Mouse (Mus musculus) heart, embryonic 16.5 days (tissue): ENCODE results near the gene Uts2b. TPM values are rescaled to one million over a fixed set of nuclear protein-coding genes. Genes with fewer than 3 reads are reported as not detected.
"Not testable (repeated sequence)": the region's sequence is repeated elsewhere in the genome, so short reads cannot be mapped to it uniquely, and the experiment has no call there.

Experiments
- ATAC-seq: fragments of 200-750 bp; cut with Nextera tagmentation; replicated peaks from 2 replicates; pipeline ENCODE4 v1.8.0; 2017; ENCODE audit warnings: moderate number of reproducible peaks; ENCODE audit not compliant: insufficient read depth, low FRiP score; ENCODE audit errors: extremely low read depth
- H3K27ac ChIP-seq: fragments of 300-500 bp; sonication (generic); 2 replicates; pipeline ENCODE4 v1.5.1; 2014; ENCODE audit warnings: mild to moderate bottlenecking, low read length, control low read depth, moderate library complexity
- H3K27me3 ChIP-seq: fragments of 300-500 bp; sonication (generic); 2 replicates; pipeline ENCODE4 v1.6.1; 2014; ENCODE audit warnings: low read length, mixed read lengths; ENCODE audit not compliant: control insufficient read depth, insufficient read depth
- H3K36me3 ChIP-seq: fragments of 300-500 bp; sonication (generic); 2 replicates; pipeline ENCODE4 v1.6.1; 2014; ENCODE audit not compliant: control insufficient read depth, insufficient read depth
- H3K4me1 ChIP-seq: fragments of 300-500 bp; sonication (generic); 2 replicates; pipeline ENCODE4 v1.6.1; 2014; ENCODE audit warnings: low read length, mixed read lengths; ENCODE audit not compliant: control insufficient read depth, insufficient read depth
- H3K4me2 ChIP-seq: fragments of 300-500 bp; sonication (generic); 2 replicates; pipeline ENCODE4 v1.6.1; 2014; ENCODE audit warnings: low read depth, mild to moderate bottlenecking, control low read depth, low read length
- H3K4me3 ChIP-seq: fragments of 300-500 bp; sonication (generic); 2 replicates; pipeline ENCODE4 v1.5.1; 2014; ENCODE audit warnings: mild to moderate bottlenecking, control low read depth, low read length
- H3K9ac ChIP-seq: fragments of 300-500 bp; sonication (generic); 2 replicates; pipeline ENCODE4 v1.6.1; 2014; ENCODE audit warnings: low read length, control low read depth
- H3K9me3 ChIP-seq: fragments of 300-500 bp; sonication (generic); replicated peaks from 2 replicates; pipeline ENCODE4 v1.6.1; 2016; ENCODE audit warnings: low read length; ENCODE audit not compliant: control insufficient read depth
- WGBS: fragments of 180-500 bp; shearing (Covaris S2); extraction: QIAGEN DNeasy Blood & Tissue Kit; methylation state at CpG from one replicate; pipeline ENCODE4 v1.1.7; 2014; 5-methylcytosine and 5-hydroxymethylcytosine counted together
- polyA plus RNA-seq: library from polyadenylated mRNA; unstranded; fragments of >200 nt; fragmentation: Nextera tagmentation; extraction: Ambion mirVana; gene quantifications from 2 replicates; pipeline ENCODE4 v1.2.1, GENCODE M21; 2015

Uts2b gene
- polyA plus RNA-seq, 1 experiment from 2014 or later = 28.7 TPM

- Histone ChIP-seq H3K27ac (no peak overlapping the region), H3K27me3 (no peaks in the 10 kb centered on the region), H3K4me3 (no peak overlapping the region), H3K4me1 (no peaks in the 10 kb centered on the region), H3K9ac (no peak overlapping the region), H3K4me2 (no peak overlapping the region), H3K36me3 (no peaks in the 10 kb centered on the region), H3K9me3 (no peaks in the 10 kb centered on the region)
- ATAC-seq = no peak
- WGBS = 91% methylated on average over 2 of the region's 2 CpGs
These were observed 20.8 kb downstream of the Uts2b start for GRCm38 (mm10) chr16:27349235-27349634.

DNA sequence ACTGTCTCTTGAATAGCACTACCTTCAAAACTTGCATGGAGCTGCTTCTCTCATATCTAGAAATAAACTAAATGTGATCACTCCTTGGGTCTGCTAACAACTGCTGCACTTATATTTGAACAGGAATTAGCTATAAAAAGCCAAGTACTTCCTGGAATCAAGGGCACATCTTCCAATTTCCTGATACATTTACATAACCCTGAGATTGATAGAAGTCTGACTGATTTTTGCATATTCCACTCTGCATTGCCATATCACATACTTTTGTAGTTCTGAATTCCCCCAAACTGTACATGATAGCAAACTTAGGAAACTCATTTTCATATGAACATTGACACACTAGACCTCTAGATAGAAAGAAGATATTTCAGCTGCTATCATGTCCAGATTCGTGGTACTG is 21.7 kb downstream of the Uts2b start:
- Histone ChIP-seq H3K4me3 (no peak overlapping the region), H3K4me1 (no peaks in the 10 kb centered on the region), H3K9ac (no peak overlapping the region), H3K27me3 (no peaks in the 10 kb centered on the region), H3K36me3 (no peaks in the 10 kb centered on the region), H3K27ac (no peak overlapping the region), H3K4me2 (no peak overlapping the region), H3K9me3 (no peaks in the 10 kb centered on the region)
- no peak for ATAC-seq
- 46% methylated on average over 1 of the region's 1 CpGs for WGBS

GRCm38 (mm10) chr16:27347521-27347920 is 22.5 kb downstream of the Uts2b start:
- H3K9ac ChIP-seq = no peak overlapping the region
- H3K27ac ChIP-seq = no peak overlapping the region
- no peaks in the 10 kb centered on the region for H3K27me3 ChIP-seq
- no peak overlapping the region for H3K4me3 ChIP-seq
- ATAC-seq = no peak
- H3K4me2 ChIP-seq = no peak overlapping the region
- no peaks in the 10 kb centered on the region for H3K36me3 ChIP-seq
- 69% methylated on average over 3 of the region's 3 CpGs for whole genome bisulfite sequencing
- H3K9me3 ChIP-seq = no peaks in the 10 kb centered on the region
- H3K4me1 ChIP-seq = no peaks in the 10 kb centered on the region

DNA sequence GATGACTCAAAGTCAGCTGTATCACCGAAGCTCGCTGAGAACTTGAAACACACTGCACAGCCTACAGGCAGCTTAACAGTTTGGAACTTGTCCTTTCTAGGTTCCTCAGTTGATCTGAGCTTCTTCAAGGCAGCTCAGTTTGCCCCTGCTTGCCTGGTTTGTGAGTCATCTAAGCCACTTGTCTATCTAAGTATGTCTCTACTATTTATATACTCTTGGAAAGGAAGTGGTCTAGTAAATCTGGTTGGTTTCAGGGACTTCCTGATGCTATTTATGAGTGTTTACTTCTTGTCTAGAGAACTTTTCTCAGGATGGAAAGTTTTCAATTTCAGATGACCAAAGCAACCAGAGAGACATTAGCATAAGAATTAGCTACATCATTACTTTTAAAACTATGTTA is 43.6 kb downstream of the Uts2b start:
- no peak overlapping the region for H3K4me3 ChIP-seq
- H3K36me3 ChIP-seq = no peaks in the 10 kb centered on the region
- H3K27me3 ChIP-seq = no peaks in the 10 kb centered on the region
- H3K4me2 ChIP-seq = no peak overlapping the region
- no peak overlapping the region for H3K9ac ChIP-seq
- no peak overlapping the region for H3K27ac ChIP-seq
- ATAC-seq = no peak
- no peaks in the 10 kb centered on the region for H3K4me1 ChIP-seq
- 81% methylated on average over 2 of the region's 2 CpGs for WGBS
- H3K9me3 ChIP-seq = no peaks in the 10 kb centered on the region; the same call in 1 of the 2 replicates

- H3K4me1 ChIP-seq = no peaks in the 10 kb centered on the region
- no peak overlapping the region for H3K4me2 ChIP-seq
- no peak overlapping the region for H3K27ac ChIP-seq
- H3K9ac ChIP-seq = no peak overlapping the region
- ATAC-seq = no peak
- H3K9me3 ChIP-seq = no peaks in the 10 kb centered on the region; the same call in 1 of the 2 replicates
- no peak overlapping the region for H3K4me3 ChIP-seq
- H3K36me3 ChIP-seq = no peaks in the 10 kb centered on the region
- H3K27me3 ChIP-seq = no peaks in the 10 kb centered on the region
These were observed 48.0 kb downstream of the Uts2b start for GRCm38 (mm10) chr16:27322047-27322446.

DNA sequence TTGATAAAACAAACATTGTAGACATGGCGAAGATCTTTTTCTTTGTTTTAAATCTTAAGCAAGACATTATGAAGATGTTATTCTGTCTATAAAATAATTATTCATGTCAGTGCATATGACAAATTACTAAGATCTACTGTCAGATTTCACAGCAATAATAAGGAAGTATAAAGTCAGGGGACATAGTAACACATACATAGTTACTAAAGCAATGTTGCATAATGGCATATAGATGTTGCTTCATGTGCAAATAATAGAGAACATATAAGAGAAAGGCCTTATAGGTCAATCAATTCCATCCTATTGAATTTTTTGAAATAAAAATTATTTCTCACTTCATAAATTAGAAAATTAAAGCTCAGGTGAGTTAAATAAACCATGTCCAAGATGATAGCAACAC is 50.9 kb downstream of the Uts2b start:
- no peak overlapping the region for H3K4me3 ChIP-seq
- H3K36me3 ChIP-seq = no peaks in the 10 kb centered on the region
- H3K9me3 ChIP-seq = no peaks in the 10 kb centered on the region
- H3K27ac ChIP-seq = no peak overlapping the region
- no peaks in the 10 kb centered on the region for H3K4me1 ChIP-seq
- 80% methylated on average over 1 of the region's 1 CpGs for WGBS
- no peak overlapping the region for H3K9ac ChIP-seq
- no peak for ATAC-seq
- H3K4me2 ChIP-seq = no peak overlapping the region
- no peaks in the 10 kb centered on the region for H3K27me3 ChIP-seq

DNA sequence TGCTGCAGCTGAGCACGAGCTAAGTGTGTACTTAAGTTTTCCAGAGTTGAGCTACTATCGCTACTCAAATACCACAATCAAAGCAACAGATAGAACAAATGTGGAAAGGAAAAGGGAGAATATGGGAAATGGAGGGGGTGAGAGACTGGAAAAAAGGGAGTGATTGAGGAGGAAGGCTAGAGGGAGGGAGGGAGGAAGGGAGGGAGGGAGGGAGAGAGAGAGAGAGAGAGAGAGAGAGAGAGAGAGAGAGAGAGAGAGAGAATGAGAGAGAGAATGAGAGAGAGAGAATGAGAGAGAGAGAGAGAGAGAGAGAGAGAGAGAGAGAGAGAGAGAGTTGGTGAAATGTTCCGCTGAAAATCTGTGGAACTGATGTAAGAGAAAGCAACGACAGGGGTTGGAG is 62.9 kb downstream of the Uts2b start, which contains the start of gene Ostn:
Gene Ostn (plus strand): TSS at position 301 of the 400 bp plus-strand sequence.
- 60% methylated on average over 4 of the region's 4 CpGs for WGBS
- not testable (repeated sequence) for H3K4me1 ChIP-seq, H3K9ac ChIP-seq, H3K36me3 ChIP-seq, ATAC-seq, H3K27ac ChIP-seq, H3K4me2 ChIP-seq, H3K27me3 ChIP-seq, H3K9me3 ChIP-seq, H3K4me3 ChIP-seq

Other genes with a start within 250 kb of the Uts2b start
- 0.10 TPM in 1 of 2 replicates, not detected in the other for gene Ostn, start 62.8 kb downstream of the Uts2b start, polyA plus RNA-seq
- 25.0 and 31.1 TPM in 2 replicates for gene Ccdc50, start 18.6 kb upstream of the Uts2b start, polyA plus RNA-seq